Mouse (Mus musculus) embryonic facial prominence, embryonic 14.5 days (tissue): ENCODE measurements around the gene Ccdc78. TPM values are rescaled to one million over a fixed set of nuclear protein-coding genes. Genes with fewer than 3 reads are reported as not detected.
A peak's percentile ranks its signal among the peaks of the same experiment; 100 is the strongest.

Experiments used
- ATAC-seq: fragments of 200-750 bp; cut with Nextera tagmentation; 2 replicates; pipeline ENCODE4 v1.8.0; 2017; ENCODE audit warnings: low read depth, moderate number of reproducible peaks, moderate TSS enrichment
- DNase-seq: peaks from one replicate; pipeline ENCODE4 v3.0.0-alpha.2; 2015; ENCODE audit warnings: low spot score
- H3K27ac ChIP-seq: fragments of 300-500 bp; sonication (generic); replicated peaks from 2 replicates; pipeline ENCODE4 v1.5.1; 2014; ENCODE audit warnings: low read depth, mild to moderate bottlenecking, low read length, moderate library complexity
- H3K27me3 ChIP-seq: fragments of 300-500 bp; sonication (generic); replicated peaks from 2 replicates; pipeline ENCODE4 v1.6.1; 2014; ENCODE audit warnings: low read length; ENCODE audit not compliant: control insufficient read depth, insufficient read depth
- H3K36me3 ChIP-seq: fragments of 300-500 bp; sonication (generic); 2 replicates; pipeline ENCODE4 v1.6.1; 2014; ENCODE audit warnings: low read length, mixed read lengths; ENCODE audit not compliant: control insufficient read depth, insufficient read depth
- H3K4me1 ChIP-seq: fragments of 300-500 bp; sonication (generic); 2 replicates; pipeline ENCODE4 v1.6.1; 2014; ENCODE audit warnings: antibody characterized with exemption, low read length; ENCODE audit not compliant: control insufficient read depth, insufficient read depth
- H3K4me2 ChIP-seq: fragments of 300-500 bp; sonication (generic); 2 replicates; pipeline ENCODE4 v1.6.1; 2014; ENCODE audit warnings: low read depth, mild to moderate bottlenecking, low read length, moderate library complexity, mixed read lengths
- H3K4me3 ChIP-seq: fragments of 300-500 bp; sonication (generic); 2 replicates; pipeline ENCODE4 v1.5.1; 2014; ENCODE audit warnings: low read depth, mild to moderate bottlenecking, low read length
- H3K9ac ChIP-seq: fragments of 300-500 bp; sonication (generic); 2 replicates; pipeline ENCODE4 v1.6.1; 2014; ENCODE audit warnings: low read depth, mild to moderate bottlenecking, low read length, moderate library complexity, mixed read lengths
- H3K9me3 ChIP-seq: fragments of 300-500 bp; sonication (generic); 2 replicates; pipeline ENCODE4 v1.6.1; 2016; ENCODE audit warnings: low read length; ENCODE audit not compliant: control insufficient read depth
- WGBS: fragments of 180-500 bp; shearing (Covaris S2); extraction: QIAGEN DNeasy Blood & Tissue Kit; methylation state at CpG from one replicate; pipeline ENCODE4 v1.1.7; 2014; 5-methylcytosine and 5-hydroxymethylcytosine counted together
- polyA plus RNA-seq: library from polyadenylated mRNA; unstranded; fragments of >200 nt; fragmentation: Nextera tagmentation; extraction: Ambion mirVana; gene quantifications from 2 replicates; pipeline ENCODE4 v1.2.1, GENCODE M21; 2014

The Ccdc78 gene
- polyA plus RNA-seq, 1 experiment from 2014 or later, result 0.65 TPM

- H3K4me3 ChIP-seq, result no peak overlapping the region
- no peak for DNase-seq
- ATAC-seq, result no peak
- H3K4me2 ChIP-seq, result no peak overlapping the region
- H3K4me1 ChIP-seq, result peaks cover 8% of the 10 kb centered on the region; the same call in 1 of the 2 replicates
- H3K9ac ChIP-seq, result no peak overlapping the region
- no peaks in the 10 kb centered on the region for H3K9me3 ChIP-seq
- H3K27ac ChIP-seq, result no peak overlapping the region
- peaks cover 32% of the 10 kb centered on the region for H3K27me3 ChIP-seq
- 74% methylated on average over 4 of the region's 4 CpGs for WGBS
- no peaks in the 10 kb centered on the region for H3K36me3 ChIP-seq
These were observed 24.5 kb downstream of the Ccdc78 start for GRCm38 (mm10) chr17:25810890-25811289.

- peak; percentile 31; the same call in 1 of the 2 replicates for ATAC-seq
- 2% methylated on average over 20 of the region's 20 CpGs for WGBS
These were observed 27.1 kb downstream of the Ccdc78 start for GRCm38 (mm10) chr17:25813471-25813870.

GRCm38 (mm10) chr17:25817662-25818061 lies 31.3 kb downstream of the Ccdc78 start:
- no peak for ATAC-seq
- no peak overlapping the region for H3K4me2 ChIP-seq
- peaks cover 37% of the 10 kb centered on the region for H3K27me3 ChIP-seq

More at GRCm38 (mm10) chr17:25813471-25813870, 27.1 kb downstream of the Ccdc78 start:
- Histone ChIP-seq H3K36me3 (no peaks in the 10 kb centered on the region), H3K27me3 (peaks cover 34% of the 10 kb centered on the region), H3K9ac (no peak overlapping the region), H3K4me1 (peaks cover 8% of the 10 kb centered on the region; the same call in 1 of the 2 replicates), H3K27ac (no peak overlapping the region), H3K9me3 (no peaks in the 10 kb centered on the region), H3K4me2 (0 out of 2 replicates have a peak overlapping the region, but pooled peaks have one; percentile 26), H3K4me3 (no peak overlapping the region)
- peak; percentile 88 for DNase-seq

GRCm38 (mm10) chr17:25818851-25819780 lies 32.7 kb downstream of the Ccdc78 start:
- ATAC-seq (no peak; the same call in 1 of the 2 replicates), DNase-seq (peak; percentile 21)
- Histone ChIP-seq H3K9ac (no peak overlapping the region; the same call in 1 of the 2 replicates), H3K27me3 (peaks cover 37% of the 10 kb centered on the region), H3K27ac (no peak overlapping the region), H3K9me3 (no peaks in the 10 kb centered on the region), H3K4me3 (0 out of 2 replicates have a peak overlapping the region, but pooled peaks have one; percentile 6), H3K4me1 (peaks cover 3% of the 10 kb centered on the region), H3K36me3 (no peaks in the 10 kb centered on the region), H3K4me2 (peak overlapping the region; percentile 31)
- WGBS, result 9% methylated on average over 34 of the region's 46 CpGs

More at GRCm38 (mm10) chr17:25817662-25818061, 31.3 kb downstream of the Ccdc78 start:
- H3K9me3 ChIP-seq, result no peaks in the 10 kb centered on the region
- H3K4me1 ChIP-seq, result peaks cover 3% of the 10 kb centered on the region; the same call in 1 of the 2 replicates
- H3K9ac ChIP-seq, result no peak overlapping the region
- DNase-seq, result no peak
- 81% methylated on average over 11 of the region's 11 CpGs for WGBS
- no peak overlapping the region for H3K4me3 ChIP-seq
- H3K27ac ChIP-seq, result no peak overlapping the region
- no peaks in the 10 kb centered on the region for H3K36me3 ChIP-seq

- Histone ChIP-seq H3K4me3 (peak within 1 kb of the TSS; percentile 74), H3K27ac (peak within 1 kb of the TSS; percentile 29; the same call in 1 of the 2 replicates), H3K27me3 (peaks cover 28% of the 10 kb centered on the region), H3K9ac (peak within 1 kb of the TSS; percentile 76), H3K4me2 (peak within 1 kb of the TSS; percentile 98), H3K9me3 (no peaks in the 10 kb centered on the region), H3K36me3 (peaks cover 23% of the 10 kb centered on the region), H3K4me1 (peaks cover 12% of the 10 kb centered on the region)
- ATAC-seq (peak; percentile 79), DNase-seq (peak; percentile 95)
- WGBS, result 0% methylated on average over 18 of the region's 18 CpGs
These were observed 37.1 kb downstream of the Ccdc78 start, which contains the start of gene Wdr24 for GRCm38 (mm10) chr17:25823452-25823851. Gene Wdr24, plus strand, starts transcription at chr17:25823627.

GRCm38 (mm10) chr17:25824362-25825142 lies 38.2 kb downstream of the Ccdc78 start:
- 76% methylated on average over 15 of the region's 17 CpGs for WGBS

GRCm38 (mm10) chr17:25825311-25825710 lies 38.9 kb downstream of the Ccdc78 start:
- H3K27ac ChIP-seq, result no peak overlapping the region
- no peaks in the 10 kb centered on the region for H3K9me3 ChIP-seq
- H3K4me1 ChIP-seq, result peaks cover 18% of the 10 kb centered on the region
- no peak overlapping the region for H3K9ac ChIP-seq
- H3K36me3 ChIP-seq, result peaks cover 30% of the 10 kb centered on the region
- WGBS, result 88% methylated on average over 6 of the region's 6 CpGs
- H3K27me3 ChIP-seq, result peaks cover 9% of the 10 kb centered on the region
- ATAC-seq (no peak), DNase-seq (no peak)
- no peak overlapping the region for H3K4me2 ChIP-seq
- no peak overlapping the region for H3K4me3 ChIP-seq

More at GRCm38 (mm10) chr17:25824362-25825142, 38.2 kb downstream of the Ccdc78 start:
- H3K36me3 ChIP-seq, result peaks cover 23% of the 10 kb centered on the region
- ATAC-seq (no peak), DNase-seq (no peak)
- H3K27ac ChIP-seq, result no peak overlapping the region
- peaks cover 17% of the 10 kb centered on the region for H3K27me3 ChIP-seq
- no peaks in the 10 kb centered on the region for H3K9me3 ChIP-seq
- peak overlapping the region; percentile 98 for H3K4me2 ChIP-seq
- H3K4me1 ChIP-seq, result peaks cover 13% of the 10 kb centered on the region
- H3K9ac ChIP-seq, result peak overlapping the region; percentile 76
- peak overlapping the region; percentile 74 for H3K4me3 ChIP-seq

- Histone ChIP-seq H3K27me3 (peaks cover 2% of the 10 kb centered on the region; the same call in 1 of the 2 replicates), H3K4me2 (no peak overlapping the region), H3K9ac (no peak overlapping the region), H3K27ac (no peak overlapping the region), H3K36me3 (peaks cover 38% of the 10 kb centered on the region), H3K4me1 (peaks cover 25% of the 10 kb centered on the region), H3K4me3 (no peak overlapping the region), H3K9me3 (no peaks in the 10 kb centered on the region)
- DNase-seq, result no peak
- ATAC-seq, result no peak
- 94% methylated on average over 27 of the region's 27 CpGs for WGBS
These were observed 39.7 kb downstream of the Ccdc78 start for GRCm38 (mm10) chr17:25825984-25826570.
